Mouse (Mus musculus): Measurements from ENCODE around the gene Gm8247.
"Not testable (repeated sequence)": the region's sequence is repeated elsewhere in the genome, so short reads cannot be mapped to it uniquely, and the experiment has no call there.

Gm8247 gene

GRCm38 (mm10) chr14:44582853-44583252 is at the start of gene Gm8247:
Gm8247 (plus strand) TSS chr14:44583153.
- DNase-seq (ENCODE audit: low read depth, low spot score) = not testable (repeated sequence)

- DNase-seq (ENCODE audit: low read depth, low spot score) = not testable (repeated sequence)
These were observed 35.0 kb upstream of the Gm8247 start for GRCm38 (mm10) chr14:44547961-44548360.

- DNase-seq (ENCODE audit: low read depth, low spot score) = not testable (repeated sequence)
These were observed 8.8 kb downstream of the Gm8247 start for GRCm38 (mm10) chr14:44591765-44592164.

GRCm38 (mm10) chr14:44627737-44628136 is 44.8 kb downstream of the Gm8247 start, which contains the start of gene Gm5624:
Gm5624 (minus strand) TSS chr14:44627938.
- not testable (repeated sequence) for DNase-seq (ENCODE audit: low read depth, low spot score)

Measured in c-Kit-negative CD71-positive TER-119-positive erythroid progenitor cells, embryonic 14.5 days (primary cell).